Comparison of ENCODE assay signal across 19 mouse cellular contexts in the genomic region with DNA sequence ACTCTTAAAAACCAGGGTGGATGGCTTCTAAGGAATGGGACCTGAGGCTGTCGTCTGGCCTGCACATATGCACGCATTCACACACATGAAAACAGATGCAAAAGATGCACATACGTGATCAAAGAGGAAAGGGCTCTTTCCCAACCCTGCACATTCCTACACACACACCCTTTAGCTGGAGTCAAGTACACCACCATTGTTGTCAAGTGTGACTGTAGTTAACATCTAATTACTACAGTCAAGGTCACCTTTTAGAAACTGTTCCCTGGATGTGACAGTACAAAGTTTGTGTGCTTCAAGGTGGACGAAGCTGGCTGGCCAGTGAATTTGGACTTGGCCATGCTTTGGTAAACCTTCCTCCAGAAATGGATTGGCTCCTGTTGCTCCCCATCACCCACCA. TPM values are rescaled to one million over a fixed set of nuclear protein-coding genes. Genes with fewer than 3 reads are reported as not detected.
"Had no signal": no experiment of that assay in that cellular context is flagged by ENCODE, and none has a peak within 500 bp of the region (broad histone marks: within the 10 kb centered on the region; RNA-seq: fewer than 3 reads in every experiment).

No protein-coding gene starts in this region.

- DNase-seq: liver, postnatal 0 days; lung, embryonic 14.5 days; lung, postnatal 10 days; lung, postnatal 4 days; midbrain, embryonic 14.5 days; right cerebral cortex, postnatal 14 days; thymus, adult 2 months; thymus, postnatal 25 days; thymus, postnatal 4 days had no signal

- H3K27ac ChIP-seq: midbrain, embryonic 10.5 days; midbrain, embryonic 12.5 days; neural tube, embryonic 13.5 days; neural tube, embryonic 15.5 days; stomach, embryonic 15.5 days; stomach, postnatal 0 days had no signal

- H3K4me3 ChIP-seq: midbrain, embryonic 10.5 days; midbrain, embryonic 12.5 days; myocyte; neural tube, embryonic 13.5 days; neural tube, embryonic 15.5 days; stomach, embryonic 15.5 days had no signal

- ATAC-seq: liver, postnatal 0 days; midbrain, embryonic 16.5 days had no signal

RNA-seq across cellular contexts. Expression of a gene that starts 24.9 kb away (rescaled TPM):
- total RNA-seq: megakaryocyte, adult 5-6 weeks; megakaryocyte-erythroid progenitor cell, adult 5-6 weeks had no signal
